9 mouse cellular contexts compared by ENCODE assay signal in genomic region chr4:115708974-115709593, GRCm38 (mm10). TPM values are rescaled to one million over a fixed set of nuclear protein-coding genes. Genes with fewer than 3 reads are reported as not detected.
A peak's percentile ranks its signal among the peaks of the same experiment; 100 is the strongest.
DNase-seq lines count a peak whose midpoint lies in the region; ATAC-seq and TF ChIP-seq lines count a peak whose summit lies in the region.
"Had no signal": no experiment of that assay in that cellular context is flagged by ENCODE, and none has a peak within 500 bp of the region (broad histone marks: within the 10 kb centered on the region; RNA-seq: fewer than 3 reads in every experiment).

No protein-coding gene starts in this region.

- H3K9me3 ChIP-seq in liver, embryonic 12.5 days (replicated peaks), result no peaks in the 10 kb centered on the region
- no peaks in the 10 kb centered on the region for H3K9me3 ChIP-seq in liver, embryonic 11.5 days (ENCODE audit: control insufficient read depth, low read length)
- H3K9me3 ChIP-seq: midbrain, embryonic 15.5 days had no signal

- 33% methylated on average over 13 of the region's 13 CpGs for WGBS in liver, embryonic 12.5 days (ENCODE audit: insufficient replicate concordance)
- WGBS in liver, embryonic 11.5 days, result 36% methylated on average over 13 of the region's 13 CpGs

- TF ChIP-seq POLR2A in embryonic fibroblast, embryonic 13.5 days (IDR thresholded peaks at IDR 0.05; ENCODE audit: low read depth, low read length), result no peak

- intact Hi-C loops in left cerebral cortex, postnatal 36 days (cut with DNase I), result no loop called here

- no peaks in the 10 kb centered on the region for H3K27me3 ChIP-seq in liver, embryonic 12.5 days (replicated peaks)
- H3K27me3 ChIP-seq in liver, embryonic 11.5 days (replicated peaks; ENCODE audit: control insufficient read depth, insufficient read depth, low read length), result no peaks in the 10 kb centered on the region
- H3K27me3 ChIP-seq: midbrain, embryonic 15.5 days had no signal

- H3K4me3 ChIP-seq in liver, embryonic 12.5 days, result no peak overlapping the region
- H3K4me3 ChIP-seq in liver, embryonic 11.5 days (ENCODE audit: low read depth, low read length), result no peak overlapping the region
- no peak overlapping the region for H3K4me3 ChIP-seq in embryonic fibroblast, embryonic 13.5 days (ENCODE audit: insufficient read depth, low read length)

- no peaks in the 10 kb centered on the region for H3K36me3 ChIP-seq in liver, embryonic 12.5 days
- H3K36me3 ChIP-seq in liver, embryonic 11.5 days (ENCODE audit: control insufficient read depth, insufficient read depth, low read length), result no peaks in the 10 kb centered on the region
- H3K36me3 ChIP-seq: midbrain, embryonic 15.5 days had no signal

- no peak overlapping the region for H3K4me2 ChIP-seq in liver, embryonic 12.5 days
- no peak overlapping the region for H3K4me2 ChIP-seq in liver, embryonic 11.5 days

- TF ChIP-seq CTCF in embryonic fibroblast, embryonic 13.5 days (IDR thresholded peaks at IDR 0.05; ENCODE audit: borderline replicate concordance, insufficient read depth, low read length), result no peak

- no peaks in the 10 kb centered on the region for H3K4me1 ChIP-seq in liver, embryonic 12.5 days
- H3K4me1 ChIP-seq in liver, embryonic 11.5 days (replicated peaks; ENCODE audit: control insufficient read depth, insufficient read depth, low read length), result no peaks in the 10 kb centered on the region
- H3K4me1 ChIP-seq in embryonic fibroblast, embryonic 13.5 days (ENCODE audit: control insufficient read depth, insufficient read depth, low read length), result 0 out of 2 replicates have a peak, but pooled peaks cover 5% of the 10 kb centered on the region

- no peak for DNase-seq in liver, embryonic 11.5 days (ENCODE audit: low spot score)
- peak; percentile 81 to 86 for DNase-seq in kidney, postnatal 25 days
- peak; percentile 17 for DNase-seq in skeletal muscle tissue, adult 2 months (ENCODE audit: low read depth, low spot score)
- DNase-seq in left cerebral cortex, postnatal 36 days (ENCODE audit: low spot score in 2 of 2), result no peak
- DNase-seq in right cerebral cortex, postnatal 4 days, result no peak

- H3K9ac ChIP-seq in liver, embryonic 12.5 days, result no peak overlapping the region
- no peak overlapping the region for H3K9ac ChIP-seq in liver, embryonic 11.5 days (ENCODE audit: low read depth, low read length)

- H3K27ac ChIP-seq in liver, embryonic 12.5 days, result 0 out of 2 replicates have a peak overlapping the region, but pooled peaks have one; percentile 14
- no peak overlapping the region for H3K27ac ChIP-seq in liver, embryonic 11.5 days (ENCODE audit: low read depth, low read length)
- peak overlapping the region; percentile 43; the same call in 1 of the 2 replicates for H3K27ac ChIP-seq in embryonic fibroblast, embryonic 13.5 days (ENCODE audit: insufficient read depth, low read length)
- H3K27ac ChIP-seq: midbrain, embryonic 15.5 days had no signal

- no peak for ATAC-seq in liver, embryonic 12.5 days
- ATAC-seq in liver, embryonic 11.5 days (replicated peaks; ENCODE audit: low FRiP score), result no peak
- ATAC-seq in activated CD4-positive, CD25-positive, alpha-beta regulatory T cell, adult 4 months, result no peak

RNA-seq across cellular contexts. Expression of gene Efcab14, which starts 28.5 kb away (rescaled TPM):
- 18.8 and 21.4 TPM in 2 replicates for polyA plus RNA-seq in liver, embryonic 12.5 days (2016; fragmentation: Nextera tagmentation; extraction: Ambion mirVana)
- 34.9 and 38.7 TPM in 2 replicates for polyA plus RNA-seq in liver, embryonic 11.5 days (2014; fragmentation: Nextera tagmentation; extraction: Ambion mirVana)
- 36.7 and 39.3 TPM in 2 replicates for polyA plus RNA-seq in embryonic fibroblast, embryonic 13.5 days (2011; ENCODE audit: insufficient read length, low read depth, missing spikeins)
- 10 to 100 TPM; 43.4 TPM for polyA plus RNA-seq in activated CD4-positive, CD25-positive, alpha-beta regulatory T cell, adult 4 months (2017; shearing (Covaris generic))
- total RNA-seq in left cerebral cortex, postnatal 36 days (2021), result 10 to 100 TPM; 52.1 to 55.5 TPM

Comparison
In these comparisons a context has a peak if more than half of its experiments do, and no peak if none do; other contexts are left out.
1. DNase-seq: peak in kidney, postnatal 25 days (2 of 2) and skeletal muscle tissue, adult 2 months (single experiment); none in liver, embryonic 11.5 days (single experiment), left cerebral cortex, postnatal 36 days (0 of 2) and right cerebral cortex, postnatal 4 days (single experiment).